Mouse (Mus musculus) stomach, postnatal 0 days (tissue): ENCODE results near the gene Slc4a11. TPM values are rescaled to one million over a fixed set of nuclear protein-coding genes. Genes with fewer than 3 reads are reported as not detected.

ENCODE experiments used
- ATAC-seq: fragments of 200-750 bp; cut with Nextera tagmentation; 2 replicates; pipeline ENCODE4 v1.8.0; 2017; ENCODE audit not compliant: low FRiP score, low TSS enrichment
- DNase-seq: peaks from one replicate; pipeline ENCODE4 v3.0.0-alpha.2; 2016; ENCODE audit warnings: low spot score
- H3K27ac ChIP-seq: fragments of 300-500 bp; sonication (generic); replicated peaks from 2 replicates; pipeline ENCODE4 v1.5.1; 2014; ENCODE audit warnings: mild to moderate bottlenecking, control low read depth
- H3K27me3 ChIP-seq: fragments of 300-500 bp; sonication (generic); 2 replicates; pipeline ENCODE4 v1.6.1; 2014; ENCODE audit warnings: low read length; ENCODE audit not compliant: control insufficient read depth, insufficient read depth
- H3K36me3 ChIP-seq: fragments of 300-500 bp; sonication (generic); 2 replicates; pipeline ENCODE4 v1.6.1; 2014; ENCODE audit warnings: low read length, mixed read lengths; ENCODE audit not compliant: control insufficient read depth, insufficient read depth
- H3K4me1 ChIP-seq: fragments of 300-500 bp; sonication (generic); replicated peaks from 2 replicates; pipeline ENCODE4 v1.6.1; 2014; ENCODE audit warnings: antibody characterized with exemption; ENCODE audit not compliant: control insufficient read depth, insufficient read depth
- H3K4me2 ChIP-seq: fragments of 300-500 bp; sonication (generic); replicated peaks from 2 replicates; pipeline ENCODE4 v1.6.1; 2014; ENCODE audit warnings: low read depth, mild to moderate bottlenecking, control low read depth, moderate library complexity
- H3K4me3 ChIP-seq: fragments of 300-500 bp; sonication (generic); 2 replicates; pipeline ENCODE4 v1.5.1; 2014; ENCODE audit warnings: low read depth, low read length, control low read depth
- H3K9ac ChIP-seq: fragments of 300-500 bp; sonication (generic); 2 replicates; pipeline ENCODE4 v1.6.1; 2014; ENCODE audit warnings: mild to moderate bottlenecking, low read length, control low read depth, mixed read lengths
- H3K9me3 ChIP-seq: fragments of 300-500 bp; sonication (generic); 2 replicates; pipeline ENCODE4 v1.6.1; 2016; ENCODE audit warnings: low read length; ENCODE audit not compliant: control insufficient read depth
- CTCF ChIP-seq: IDR thresholded peaks from 2 replicates; pipeline ENCODE4 v1.5.1; 2016; ENCODE audit warnings: antibody characterized with exemption, low read depth, mild to moderate bottlenecking, moderate library complexity
- EP300 ChIP-seq: optimal IDR thresholded peaks from 2 replicates; pipeline ENCODE3; 2016; ENCODE audit warnings: antibody characterized with exemption
- WGBS: fragments of 180-500 bp; shearing (Covaris S2); extraction: QIAGEN DNeasy Blood & Tissue Kit; methylation state at CpG from one replicate; pipeline ENCODE4 v1.1.7; 2014; 5-methylcytosine and 5-hydroxymethylcytosine counted together
- polyA plus RNA-seq: library from polyadenylated mRNA; unstranded; fragments of >200 nt; fragmentation: Nextera tagmentation; extraction: Ambion mirVana; gene quantifications from 2 replicates; pipeline ENCODE4 v1.2.1, GENCODE M21; 2015

Gene Slc4a11
- polyA plus RNA-seq, 1 experiment from 2014 or later, result 0.27 TPM

DNA sequence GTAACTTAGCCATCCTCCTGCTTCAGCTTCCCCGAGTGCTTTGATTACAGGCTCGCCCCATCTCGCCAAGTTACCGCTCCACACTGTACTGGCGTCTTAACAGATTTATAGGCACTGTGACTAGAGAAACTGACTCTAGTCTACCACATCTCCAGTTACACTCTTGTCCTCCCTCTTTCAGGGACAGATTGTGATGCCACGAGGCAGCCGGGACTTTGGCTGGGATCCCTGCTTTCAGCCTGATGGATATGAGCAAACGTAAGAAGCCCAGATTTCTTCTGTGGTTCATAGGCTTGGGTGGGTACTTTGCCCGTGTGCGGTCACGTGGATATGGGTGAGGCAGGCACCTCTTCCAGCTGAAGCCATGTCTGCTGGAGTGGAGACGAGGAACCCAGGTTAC, 18.2 kb downstream of the Slc4a11 start:
- Histone ChIP-seq H3K4me1 (no peaks in the 10 kb centered on the region), H3K4me3 (no peak overlapping the region), H3K27ac (no peak overlapping the region), H3K9me3 (no peaks in the 10 kb centered on the region), H3K4me2 (no peak overlapping the region), H3K27me3 (no peaks in the 10 kb centered on the region), H3K36me3 (peaks cover 26% of the 10 kb centered on the region), H3K9ac (no peak overlapping the region)
- ATAC-seq, result no peak
- no peak for DNase-seq
- WGBS, result 92% methylated on average over 12 of the region's 12 CpGs
- no peak for TF ChIP-seq CTCF
- no peak for TF ChIP-seq EP300

DNA sequence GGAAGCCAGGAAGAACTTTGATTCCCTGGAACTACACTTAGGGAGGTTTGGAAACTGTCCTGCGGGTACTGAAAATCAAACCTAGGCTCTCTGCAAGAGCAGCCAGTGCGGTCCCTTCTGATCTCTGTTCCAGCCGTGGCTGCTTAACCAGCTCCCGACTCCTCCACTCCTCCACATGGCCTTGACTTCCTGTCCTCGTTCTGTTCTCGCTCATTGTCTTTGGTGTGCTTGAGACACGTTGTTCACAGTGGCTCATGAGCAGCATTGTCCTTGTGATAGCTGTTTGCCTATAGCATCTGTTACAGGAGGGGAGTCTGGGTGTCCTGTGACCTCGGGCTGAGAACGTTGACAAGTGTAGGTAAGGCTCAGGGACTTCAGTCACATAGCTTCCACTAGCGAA, 20.1 kb downstream of the Slc4a11 start:
- no peaks in the 10 kb centered on the region for H3K4me1 ChIP-seq
- no peak overlapping the region for H3K9ac ChIP-seq
- H3K9me3 ChIP-seq, result no peaks in the 10 kb centered on the region
- no peak for TF ChIP-seq EP300
- TF ChIP-seq CTCF, result no peak
- H3K4me3 ChIP-seq, result no peak overlapping the region
- H3K27ac ChIP-seq, result no peak overlapping the region
- peaks cover 36% of the 10 kb centered on the region for H3K36me3 ChIP-seq
- DNase-seq (no peak), ATAC-seq (no peak)
- H3K4me2 ChIP-seq, result no peak overlapping the region
- 89% methylated on average over 10 of the region's 10 CpGs for WGBS
- H3K27me3 ChIP-seq, result no peaks in the 10 kb centered on the region

- DNase-seq, result peak; percentile 85
- TF ChIP-seq CTCF (peak; percentile 78), EP300 (no peak)
- Histone ChIP-seq H3K27ac (peak within 1 kb of the TSS; percentile 83), H3K4me1 (peaks cover 9% of the 10 kb centered on the region; the same call in 1 of the 2 replicates), H3K9ac (peak within 1 kb of the TSS; percentile 71), H3K4me2 (peak within 1 kb of the TSS; percentile 84), H3K9me3 (no peaks in the 10 kb centered on the region), H3K4me3 (peak within 1 kb of the TSS; percentile 57), H3K36me3 (peaks cover 6% of the 10 kb centered on the region), H3K27me3 (no peaks in the 10 kb centered on the region)
- WGBS, result under 1% methylated on average over 31 of the region's 31 CpGs
- peak; percentile 78 for ATAC-seq
Observed at GRCm38 (mm10) chr2:130667559-130667958, 29.8 kb downstream of the Slc4a11 start, which contains the start of gene Itpa. Gene Itpa, plus strand, starts transcription at chr2:130667610.

DNA sequence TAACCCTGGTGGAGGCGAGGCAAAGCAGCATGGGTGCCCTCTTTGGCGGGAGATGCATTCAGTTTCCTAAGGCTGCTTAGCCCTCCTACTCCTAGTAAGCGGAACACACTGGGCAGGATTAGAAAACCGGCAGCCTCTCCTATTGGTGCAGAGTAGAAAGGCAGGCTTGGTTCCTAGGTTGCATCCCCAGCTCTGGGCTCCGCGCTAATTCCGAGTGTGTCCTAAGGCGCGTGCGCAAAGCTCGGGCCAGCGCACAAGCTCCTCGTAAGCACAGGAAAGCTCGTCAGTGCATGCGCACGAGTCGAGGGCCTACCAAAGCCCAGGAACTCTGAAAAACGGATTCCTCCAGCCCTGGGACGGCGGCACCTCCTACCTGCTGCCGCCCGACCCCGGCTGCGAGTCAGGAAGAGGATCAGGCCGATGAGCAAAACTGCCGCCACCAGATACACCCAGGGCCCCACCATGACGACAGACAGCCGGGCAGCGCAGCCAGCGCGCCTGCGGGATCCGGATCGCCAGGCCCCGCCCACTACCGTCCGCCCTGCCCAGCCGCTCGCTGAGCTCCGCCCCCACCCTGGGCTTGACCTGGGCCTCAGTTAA, 33.1 kb downstream of the Slc4a11 start, which contains the start of gene Ddrgk1:
Ddrgk1 (minus strand) TSS at position 558 of the 600 bp plus-strand sequence.
- WGBS, result under 1% methylated on average over 39 of the region's 40 CpGs
- ATAC-seq (peak; percentile 96), DNase-seq (peak; percentile 92)
- Histone ChIP-seq H3K27ac (peak within 1 kb of the TSS; percentile 95), H3K9ac (peak within 1 kb of the TSS; percentile 74), H3K4me1 (peaks cover 9% of the 10 kb centered on the region; the same call in 1 of the 2 replicates), H3K27me3 (no peaks in the 10 kb centered on the region), H3K9me3 (no peaks in the 10 kb centered on the region), H3K4me2 (peak within 1 kb of the TSS; percentile 70), H3K36me3 (peaks cover 13% of the 10 kb centered on the region; the same call in 1 of the 2 replicates), H3K4me3 (peak within 1 kb of the TSS; percentile 54)
- TF ChIP-seq CTCF, result peak; percentile 59
- TF ChIP-seq EP300, result no peak

DNA sequence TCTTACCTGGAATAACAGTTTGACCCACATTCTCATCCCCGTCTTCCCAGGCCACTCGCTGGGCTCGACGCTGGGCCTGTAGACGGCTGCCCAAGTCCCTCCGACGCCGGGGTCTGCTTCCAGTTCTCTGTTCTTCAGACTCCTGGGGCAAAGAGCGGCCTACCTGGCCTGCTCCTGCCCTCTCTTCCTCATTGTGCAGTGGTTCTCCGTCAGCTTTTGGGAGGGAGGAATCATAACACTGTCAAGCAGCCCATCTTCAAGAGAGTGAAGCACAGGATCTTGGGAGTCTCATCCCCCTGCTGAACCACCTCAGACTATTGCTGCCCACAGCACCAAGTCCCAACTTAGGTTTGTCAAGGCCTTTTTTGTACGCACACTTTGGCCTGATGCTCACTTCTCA, 34.0 kb downstream of the Slc4a11 start:
- WGBS, result 88% methylated on average over 11 of the region's 11 CpGs
- DNase-seq, result no peak
- 0 out of 2 replicates have a peak overlapping the region, but pooled peaks have one; percentile 54 for H3K4me3 ChIP-seq

GRCm38 (mm10) chr2:130658530-130658929, 38.8 kb downstream of the Slc4a11 start:
- ATAC-seq (no peak), DNase-seq (no peak)
- 95% methylated on average over 10 of the region's 10 CpGs for WGBS
- Histone ChIP-seq H3K4me2 (no peak overlapping the region), H3K4me1 (peaks cover 2% of the 10 kb centered on the region; the same call in 1 of the 2 replicates), H3K9ac (no peak overlapping the region), H3K27ac (no peak overlapping the region), H3K27me3 (no peaks in the 10 kb centered on the region), H3K9me3 (no peaks in the 10 kb centered on the region), H3K4me3 (no peak overlapping the region), H3K36me3 (peaks cover 31% of the 10 kb centered on the region)
- TF ChIP-seq CTCF, result no peak
- TF ChIP-seq EP300, result no peak

More for the DNA sequence above, 34.0 kb downstream of the Slc4a11 start:
- Histone ChIP-seq H3K4me2 (peak overlapping the region; percentile 70), H3K4me1 (peaks cover 7% of the 10 kb centered on the region; the same call in 1 of the 2 replicates), H3K36me3 (peaks cover 17% of the 10 kb centered on the region), H3K9ac (peak overlapping the region; percentile 74), H3K27ac (no peak overlapping the region), H3K9me3 (no peaks in the 10 kb centered on the region), H3K27me3 (no peaks in the 10 kb centered on the region)
- ATAC-seq, result no peak
- TF ChIP-seq EP300, result no peak
- TF ChIP-seq CTCF, result no peak
